Comparison of ENCODE assay signal across 10 mouse cellular contexts in genomic region chr10:84166568-84166905, GRCm38 (mm10).
DNase-seq lines count a peak whose midpoint lies in the region; ATAC-seq lines count a peak whose summit lies in the region.
"Had no signal": no experiment of that assay in that cellular context is flagged by ENCODE, and none has a peak within 500 bp of the region (broad histone marks: within the 10 kb centered on the region; RNA-seq: fewer than 3 reads in every experiment).

No protein-coding gene starts in this region.

- no peak overlapping the region for H3K4me2 ChIP-seq in neural tube, embryonic 13.5 days
- H3K4me2 ChIP-seq in neural tube, embryonic 15.5 days: no peak overlapping the region
- H3K4me2 ChIP-seq in embryonic facial prominence, embryonic 13.5 days: no peak overlapping the region
- H3K4me2 ChIP-seq in kidney, embryonic 15.5 days: no peak overlapping the region
- H3K4me2 ChIP-seq in neural tube, embryonic 14.5 days (ENCODE audit: low read depth, low read length): no peak overlapping the region

- H3K9me3 ChIP-seq in neural tube, embryonic 13.5 days: no peaks in the 10 kb centered on the region
- H3K9me3 ChIP-seq in neural tube, embryonic 15.5 days (replicated peaks): no peaks in the 10 kb centered on the region
- no peaks in the 10 kb centered on the region for H3K9me3 ChIP-seq in embryonic facial prominence, embryonic 13.5 days
- H3K9me3 ChIP-seq in kidney, embryonic 15.5 days (replicated peaks): no peaks in the 10 kb centered on the region
- no peaks in the 10 kb centered on the region for H3K9me3 ChIP-seq in neural tube, embryonic 14.5 days (ENCODE audit: control insufficient read depth, low read length)

- no peaks in the 10 kb centered on the region for H3K36me3 ChIP-seq in neural tube, embryonic 13.5 days
- no peaks in the 10 kb centered on the region for H3K36me3 ChIP-seq in neural tube, embryonic 15.5 days
- no peaks in the 10 kb centered on the region for H3K36me3 ChIP-seq in embryonic facial prominence, embryonic 13.5 days
- no peaks in the 10 kb centered on the region for H3K36me3 ChIP-seq in kidney, embryonic 15.5 days
- H3K36me3 ChIP-seq in neural tube, embryonic 14.5 days (ENCODE audit: control insufficient read depth, insufficient read depth, low read length): no peaks in the 10 kb centered on the region

- H3K27ac ChIP-seq in neural tube, embryonic 13.5 days (replicated peaks): no peak overlapping the region
- no peak overlapping the region for H3K27ac ChIP-seq in neural tube, embryonic 15.5 days (replicated peaks)
- no peak overlapping the region for H3K27ac ChIP-seq in embryonic facial prominence, embryonic 13.5 days
- no peak overlapping the region for H3K27ac ChIP-seq in kidney, embryonic 15.5 days
- no peak overlapping the region for H3K27ac ChIP-seq in neural tube, embryonic 14.5 days (ENCODE audit: low read depth, low read length)
- H3K27ac ChIP-seq: liver, embryonic 14.5 days had no signal

- peak; percentile 11 for DNase-seq in adrenal gland, adult 2 months
- DNase-seq in adrenal gland, adult 18-20 months (ENCODE audit: low spot score in 2 of 2): no peak
- DNase-seq in c-Kit-positive CD71-positive TER-119-positive erythroid progenitor cells, embryonic 14.5 days (ENCODE audit: low spot score): no peak

- H3K9ac ChIP-seq in neural tube, embryonic 13.5 days: no peak overlapping the region
- no peak overlapping the region for H3K9ac ChIP-seq in neural tube, embryonic 15.5 days (replicated peaks)
- H3K9ac ChIP-seq in embryonic facial prominence, embryonic 13.5 days: no peak overlapping the region
- H3K9ac ChIP-seq in kidney, embryonic 15.5 days: no peak overlapping the region
- no peak overlapping the region for H3K9ac ChIP-seq in neural tube, embryonic 14.5 days (replicated peaks; ENCODE audit: low read depth, low read length)
- H3K9ac ChIP-seq: liver, embryonic 14.5 days had no signal

- no peak overlapping the region for H3K4me3 ChIP-seq in neural tube, embryonic 13.5 days
- no peak overlapping the region for H3K4me3 ChIP-seq in neural tube, embryonic 15.5 days (replicated peaks)
- no peak overlapping the region for H3K4me3 ChIP-seq in embryonic facial prominence, embryonic 13.5 days
- H3K4me3 ChIP-seq in kidney, embryonic 15.5 days (replicated peaks): no peak overlapping the region
- no peak overlapping the region for H3K4me3 ChIP-seq in neural tube, embryonic 14.5 days (ENCODE audit: low read depth, low read length)
- H3K4me3 ChIP-seq: erythroblast, embryonic 14.5 days had no signal

- 57% methylated on average over 3 of the region's 3 CpGs for WGBS in neural tube, embryonic 13.5 days
- WGBS in neural tube, embryonic 15.5 days: 59% methylated on average over 3 of the region's 3 CpGs
- WGBS in embryonic facial prominence, embryonic 13.5 days: 72% methylated on average over 3 of the region's 3 CpGs
- 25% methylated on average over 3 of the region's 3 CpGs for WGBS in kidney, embryonic 15.5 days
- WGBS in neural tube, embryonic 14.5 days: 43% methylated on average over 3 of the region's 3 CpGs

- peaks cover 4% of the 10 kb centered on the region; the same call in 1 of the 2 replicates for H3K4me1 ChIP-seq in neural tube, embryonic 13.5 days (replicated peaks)
- H3K4me1 ChIP-seq in neural tube, embryonic 15.5 days: no peaks in the 10 kb centered on the region
- peaks cover 9% of the 10 kb centered on the region; the same call in 1 of the 2 replicates for H3K4me1 ChIP-seq in embryonic facial prominence, embryonic 13.5 days
- H3K4me1 ChIP-seq in kidney, embryonic 15.5 days: peaks cover 24% of the 10 kb centered on the region
- H3K4me1 ChIP-seq in neural tube, embryonic 14.5 days (ENCODE audit: control insufficient read depth, insufficient read depth, low read length): no peaks in the 10 kb centered on the region

- H3K27me3 ChIP-seq in neural tube, embryonic 13.5 days: no peaks in the 10 kb centered on the region
- 0 out of 2 replicates have a peak, but pooled peaks cover 2% of the 10 kb centered on the region for H3K27me3 ChIP-seq in neural tube, embryonic 15.5 days (replicated peaks)
- H3K27me3 ChIP-seq in embryonic facial prominence, embryonic 13.5 days: no peaks in the 10 kb centered on the region; the same call in 1 of the 2 replicates
- 0 out of 2 replicates have a peak, but pooled peaks cover 7% of the 10 kb centered on the region for H3K27me3 ChIP-seq in kidney, embryonic 15.5 days
- H3K27me3 ChIP-seq in neural tube, embryonic 14.5 days (ENCODE audit: control insufficient read depth, insufficient read depth, low read length): no peaks in the 10 kb centered on the region

- 0 out of 2 replicates have a peak, but pooled peaks have one; percentile 61 for ATAC-seq in neural tube, embryonic 13.5 days (ENCODE audit: low read depth)
- no peak for ATAC-seq in neural tube, embryonic 15.5 days (ENCODE audit: low FRiP score)
- peak; percentile 43; the same call in 1 of the 2 replicates for ATAC-seq in embryonic facial prominence, embryonic 13.5 days (ENCODE audit: insufficient number of reproducible peaks, insufficient read depth, low FRiP score, low TSS enrichment, low read depth)
- ATAC-seq in kidney, embryonic 15.5 days (replicated peaks; ENCODE audit: low FRiP score): 0 out of 2 replicates have a peak, but pooled peaks have one; percentile 62
- ATAC-seq in neural tube, embryonic 14.5 days (ENCODE audit: low read depth): 0 out of 2 replicates have a peak, but pooled peaks have one; percentile 51
